Mouse (Mus musculus) 3134 (cell line): ENCODE measurements around the gene Apba1.
A peak's percentile ranks its signal among the peaks of the same experiment; 100 is the strongest.

Source experiments
- DNase-seq: peaks from one replicate; pipeline ENCODE4 v3.0.0-alpha.2; 2011; ENCODE audit warnings: low spot score; ENCODE audit not compliant: insufficient read length; ENCODE audit errors: extremely low read depth

Apba1 gene

DNA sequence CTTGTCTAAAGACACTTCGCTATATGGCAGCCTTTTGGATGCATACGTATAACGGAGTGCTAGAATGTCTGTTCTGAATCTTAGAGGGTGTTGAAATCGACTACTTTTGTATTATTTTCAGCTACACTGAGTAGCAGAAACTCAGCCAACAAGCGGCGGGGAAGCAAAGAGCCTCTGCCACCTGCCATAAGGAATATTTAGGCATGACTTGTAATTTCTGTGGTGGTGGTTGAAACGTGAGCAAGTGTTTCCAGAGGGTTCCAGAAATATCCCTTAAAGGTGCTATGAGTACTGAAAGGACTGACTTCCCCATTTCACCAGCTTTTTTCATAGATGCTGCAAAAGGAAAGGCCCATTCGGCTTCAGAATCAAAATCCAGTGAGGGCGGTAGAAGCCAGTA lies 107.4 kb downstream of the Apba1 start:
- DNase-seq = no peak

- DNase-seq = no peak
These were observed 108.4 kb downstream of the Apba1 start for GRCm38 (mm10) chr19:23867052-23867451.

- DNase-seq = no peak
These were observed 108.9 kb downstream of the Apba1 start for GRCm38 (mm10) chr19:23867589-23867988.

DNA sequence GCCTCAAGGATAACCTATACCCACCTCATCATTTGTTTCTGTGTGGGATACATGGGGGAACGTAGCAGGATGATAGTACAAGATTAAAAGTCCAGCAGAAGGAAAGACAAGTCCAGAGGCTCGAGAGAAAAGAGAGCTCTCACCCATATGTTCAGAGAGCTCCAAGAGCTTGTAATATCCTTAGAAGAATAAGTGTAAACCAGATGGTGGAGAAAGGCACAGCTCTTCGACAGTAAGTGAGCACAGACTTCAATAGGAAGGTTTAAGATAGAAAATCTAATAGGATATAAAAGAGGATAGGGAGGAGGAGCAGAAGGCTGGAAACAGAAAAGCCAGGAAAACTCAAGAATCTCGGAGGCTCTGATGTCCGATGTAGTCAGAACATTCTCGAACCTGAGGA lies 115.8 kb downstream of the Apba1 start:
- no peak for DNase-seq

GRCm38 (mm10) chr19:23875819-23876218 lies 117.1 kb downstream of the Apba1 start:
- no peak for DNase-seq

- no peak for DNase-seq
These were observed 121.2 kb downstream of the Apba1 start for GRCm38 (mm10) chr19:23879862-23880261.

DNA sequence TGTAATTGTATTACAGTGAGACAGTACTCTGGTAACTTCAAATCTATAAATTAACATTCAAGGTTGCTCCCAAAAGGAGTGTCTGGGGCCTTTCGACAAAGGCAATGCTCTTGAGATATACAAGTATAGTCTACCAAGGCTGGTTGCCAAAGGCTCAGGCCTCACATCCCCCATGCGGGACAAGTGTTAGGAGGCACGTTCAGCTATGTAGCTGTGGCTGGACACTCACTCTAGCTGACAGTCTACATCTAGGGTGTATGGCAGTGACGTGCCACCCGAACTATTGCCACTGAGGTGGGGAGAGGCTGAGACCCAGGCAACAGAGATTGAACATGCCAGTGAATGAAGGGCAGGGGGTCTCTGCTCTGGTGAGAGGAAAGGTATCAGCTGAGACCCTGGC lies 127.5 kb downstream of the Apba1 start:
- DNase-seq = no peak

GRCm38 (mm10) chr19:23891421-23891820 lies 132.7 kb downstream of the Apba1 start:
- DNase-seq = no peak

- no peak for DNase-seq
These were observed 133.9 kb downstream of the Apba1 start for GRCm38 (mm10) chr19:23892633-23893032.

- no peak for DNase-seq
These were observed 134.6 kb downstream of the Apba1 start for GRCm38 (mm10) chr19:23893093-23893889.

DNA sequence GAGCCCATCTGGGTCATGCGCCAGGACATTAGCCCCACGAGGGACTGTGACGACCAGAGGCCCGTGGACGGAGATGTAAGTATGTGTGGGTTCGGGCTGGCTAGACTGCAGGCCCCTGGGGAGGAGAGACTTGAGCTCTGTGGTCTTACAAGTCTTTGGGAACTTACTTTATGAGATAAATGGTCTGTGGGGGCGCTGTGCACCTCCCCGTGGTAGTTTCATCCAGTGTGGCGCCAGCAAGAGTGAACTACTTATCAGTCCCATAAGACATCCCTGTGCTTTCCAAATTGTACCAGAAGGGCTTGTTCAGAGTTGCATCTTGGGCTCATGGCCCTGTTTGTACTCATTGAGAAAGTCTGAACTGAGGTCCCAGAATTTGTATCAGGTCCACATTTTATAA lies 135.3 kb downstream of the Apba1 start:
- no peak for DNase-seq

- DNase-seq = no peak
These were observed 136.1 kb downstream of the Apba1 start for GRCm38 (mm10) chr19:23894822-23895221.

DNA sequence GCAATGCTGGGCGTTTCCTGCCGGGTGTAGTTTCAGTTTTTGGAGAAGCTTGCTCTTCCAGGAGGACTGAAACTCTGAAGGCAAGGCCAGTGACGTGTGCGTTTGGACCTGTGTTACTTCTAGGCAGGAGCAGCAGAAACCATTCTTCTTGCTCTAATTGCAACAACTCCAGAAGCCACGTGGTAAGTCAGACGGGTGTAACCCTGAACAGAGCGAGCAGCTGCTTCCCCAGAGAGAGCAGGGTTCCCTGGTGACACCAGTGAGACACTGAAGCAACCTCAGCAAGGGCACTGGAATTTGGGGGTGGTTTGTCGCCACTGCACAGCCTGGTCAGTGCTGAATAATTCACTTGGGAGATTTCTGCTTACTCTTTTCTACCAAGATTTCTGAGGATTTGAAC lies 138.2 kb downstream of the Apba1 start:
- peak; percentile 20 for DNase-seq

GRCm38 (mm10) chr19:23898501-23898900 lies 139.8 kb downstream of the Apba1 start:
- no peak for DNase-seq

DNA sequence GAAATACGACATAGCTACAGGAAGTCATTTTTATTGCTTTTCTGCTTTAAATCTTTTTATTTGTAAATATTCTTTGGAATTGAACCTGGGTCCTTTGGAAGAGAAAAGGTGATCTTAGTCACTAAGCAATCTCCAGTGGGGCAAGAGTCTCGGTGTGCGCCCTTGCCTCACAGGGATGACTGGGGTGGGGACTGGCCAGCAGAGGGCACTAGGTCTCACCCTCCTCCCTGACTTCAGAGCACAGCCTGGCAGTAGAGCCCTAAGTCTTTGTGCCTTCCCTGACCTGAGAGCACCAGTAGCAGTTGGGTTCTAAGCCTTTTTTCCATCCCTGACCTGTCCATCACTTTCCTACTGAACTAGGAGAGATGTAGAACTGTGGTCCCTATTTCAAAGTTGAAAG lies 142.5 kb downstream of the Apba1 start:
- DNase-seq = no peak

DNA sequence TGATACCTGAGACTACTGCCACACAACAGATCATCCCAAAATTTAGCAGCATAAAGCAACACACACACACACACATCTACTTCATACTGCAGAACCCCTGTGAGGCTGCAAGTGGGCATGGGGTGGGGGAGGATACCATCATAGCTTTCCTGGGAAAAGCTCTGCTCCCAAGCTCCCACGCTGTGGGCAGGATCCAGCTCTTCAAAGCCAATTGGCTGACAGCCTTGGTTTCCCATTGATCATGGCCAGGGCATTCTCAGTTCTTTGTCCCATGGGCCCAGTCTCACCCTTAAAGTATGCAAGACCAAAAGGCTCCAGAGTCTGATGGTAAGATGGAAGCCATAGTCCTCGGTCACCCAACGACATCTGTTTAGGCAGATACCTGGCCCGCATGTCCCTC lies 143.1 kb downstream of the Apba1 start:
- DNase-seq = no peak

GRCm38 (mm10) chr19:23903066-23903465 lies 144.4 kb downstream of the Apba1 start:
- no peak for DNase-seq

DNA sequence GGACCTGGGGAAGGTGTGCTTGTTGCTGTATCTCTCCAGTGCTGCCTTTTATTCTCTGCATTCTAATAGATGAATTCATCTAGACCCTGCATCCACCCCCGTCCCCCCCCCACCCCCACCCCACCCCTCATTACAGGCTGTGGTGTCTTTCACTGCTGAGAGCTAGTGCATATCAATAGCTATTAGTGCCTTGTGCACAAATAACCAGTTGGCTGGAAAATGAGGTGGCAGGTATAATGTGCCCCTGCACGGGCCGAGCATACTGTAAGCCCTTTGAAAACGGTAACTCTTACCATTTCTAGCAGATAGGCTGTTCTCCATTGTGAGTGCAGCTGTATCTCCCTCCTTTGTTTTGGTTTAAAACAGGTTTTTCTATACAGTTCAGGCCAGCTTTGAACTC lies 146.2 kb downstream of the Apba1 start:
- DNase-seq = no peak

DNA sequence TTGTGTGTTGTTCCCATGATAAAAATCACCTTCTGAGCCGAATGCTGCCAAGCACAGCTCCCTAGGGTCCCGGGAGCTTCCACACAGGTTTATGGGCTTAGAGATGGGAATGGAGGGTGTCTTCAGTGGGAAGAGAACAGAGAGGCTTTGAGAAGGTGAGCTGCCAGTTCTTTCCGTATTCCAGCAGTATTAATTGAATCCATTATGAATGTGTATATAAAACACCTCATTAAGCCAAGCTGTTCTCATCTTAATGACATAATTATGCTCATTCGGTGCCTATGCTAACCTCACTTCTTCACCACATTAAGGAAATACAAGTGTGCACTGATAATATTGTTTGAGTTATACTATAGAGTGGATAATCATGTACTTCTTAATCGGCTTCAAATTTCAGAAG lies 147.1 kb downstream of the Apba1 start:
- DNase-seq = no peak

- DNase-seq = no peak
These were observed 151.7 kb downstream of the Apba1 start for GRCm38 (mm10) chr19:23910345-23910744.

- no peak for DNase-seq
These were observed 160.9 kb downstream of the Apba1 start for GRCm38 (mm10) chr19:23919384-23920219.

GRCm38 (mm10) chr19:23920220-23920544 lies 161.5 kb downstream of the Apba1 start:
- DNase-seq = no peak
